Mouse (Mus musculus) embryonic facial prominence, embryonic 12.5 days (tissue): Measurements from ENCODE around the gene Hdac7. TPM values are rescaled to one million over a fixed set of nuclear protein-coding genes. Genes with fewer than 3 reads are reported as not detected.

Experiments
- ATAC-seq: fragments of 200-750 bp; cut with Nextera tagmentation; 2 replicates; pipeline ENCODE4 v1.8.0; 2017; ENCODE audit not compliant: insufficient number of reproducible peaks, insufficient read depth, low FRiP score, low TSS enrichment
- H3K27ac ChIP-seq: fragments of 300-500 bp; sonication (generic); 2 replicates; pipeline ENCODE4 v1.5.1; 2016; ENCODE audit warnings: mild to moderate bottlenecking
- H3K27me3 ChIP-seq: fragments of 300-500 bp; sonication (generic); 2 replicates; pipeline ENCODE4 v1.6.1; 2016; ENCODE audit warnings: mild to moderate bottlenecking, moderate library complexity
- H3K36me3 ChIP-seq: fragments of 300-500 bp; sonication (generic); 2 replicates; pipeline ENCODE4 v1.6.1; 2016; ENCODE audit warnings: mild to moderate bottlenecking
- H3K4me1 ChIP-seq: fragments of 300-500 bp; sonication (generic); 2 replicates; pipeline ENCODE4 v1.6.1; 2016
- H3K4me2 ChIP-seq: fragments of 300-500 bp; sonication (generic); replicated peaks from 2 replicates; pipeline ENCODE4 v1.6.1; 2016; ENCODE audit warnings: mild to moderate bottlenecking, moderate library complexity
- H3K4me3 ChIP-seq: fragments of 300-500 bp; sonication (generic); 2 replicates; pipeline ENCODE4 v1.5.1; 2016; ENCODE audit warnings: mild to moderate bottlenecking
- H3K9ac ChIP-seq: fragments of 300-500 bp; sonication (generic); 2 replicates; pipeline ENCODE4 v1.6.1; 2016; ENCODE audit warnings: mild to moderate bottlenecking, moderate library complexity
- H3K9me3 ChIP-seq: fragments of 300-500 bp; sonication (generic); 2 replicates; pipeline ENCODE4 v1.6.1; 2016; ENCODE audit warnings: mild to moderate bottlenecking, moderate library complexity
- WGBS: fragments of 180-500 bp; shearing (Covaris S2); methylation state at CpG from one replicate; pipeline ENCODE4 v1.1.7; 2016; 5-methylcytosine and 5-hydroxymethylcytosine counted together
- polyA plus RNA-seq: library from polyadenylated mRNA; unstranded; fragments of >200 nt; fragmentation: Nextera tagmentation; extraction: Ambion mirVana; gene quantifications from 2 replicates; pipeline ENCODE4 v1.2.1, GENCODE M21; 2016

The Hdac7 gene
- polyA plus RNA-seq, 1 experiment from 2014 or later = 33.5 TPM

DNA sequence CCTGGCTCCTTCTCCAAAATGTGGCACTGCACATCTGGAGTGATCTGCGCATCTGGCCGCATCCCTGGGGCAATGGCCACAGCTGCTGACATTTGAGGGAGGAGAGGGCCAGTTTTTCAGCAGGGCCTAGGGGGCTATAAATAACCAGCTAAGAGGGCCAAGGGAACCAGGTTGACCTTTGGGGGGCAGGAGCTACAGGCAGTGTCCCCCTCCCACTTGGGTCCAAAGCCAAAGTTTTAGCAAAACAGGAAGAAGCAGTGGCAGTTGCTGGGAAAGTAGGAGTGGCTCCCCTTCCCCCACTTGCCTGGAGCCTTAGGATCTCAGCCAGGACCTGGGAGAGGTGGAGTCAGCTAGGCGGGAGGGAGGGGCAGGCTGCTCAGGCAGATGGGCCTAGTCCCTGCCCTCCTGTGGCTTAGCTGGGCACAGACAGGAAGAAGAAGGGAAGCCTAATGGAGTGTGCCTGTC is 4.3 kb downstream of the Hdac7 start:
- Histone ChIP-seq H3K4me2 (no peak overlapping the region), H3K27me3 (no peaks in the 10 kb centered on the region), H3K36me3 (no peaks in the 10 kb centered on the region), H3K9ac (no peak overlapping the region), H3K4me1 (peaks cover 9% of the 10 kb centered on the region), H3K27ac (peak overlapping the region; percentile 52; the same call in 1 of the 2 replicates), H3K4me3 (no peak overlapping the region), H3K9me3 (no peaks in the 10 kb centered on the region)
- 9% methylated on average over 3 of the region's 3 CpGs for WGBS
- ATAC-seq = no peak

DNA sequence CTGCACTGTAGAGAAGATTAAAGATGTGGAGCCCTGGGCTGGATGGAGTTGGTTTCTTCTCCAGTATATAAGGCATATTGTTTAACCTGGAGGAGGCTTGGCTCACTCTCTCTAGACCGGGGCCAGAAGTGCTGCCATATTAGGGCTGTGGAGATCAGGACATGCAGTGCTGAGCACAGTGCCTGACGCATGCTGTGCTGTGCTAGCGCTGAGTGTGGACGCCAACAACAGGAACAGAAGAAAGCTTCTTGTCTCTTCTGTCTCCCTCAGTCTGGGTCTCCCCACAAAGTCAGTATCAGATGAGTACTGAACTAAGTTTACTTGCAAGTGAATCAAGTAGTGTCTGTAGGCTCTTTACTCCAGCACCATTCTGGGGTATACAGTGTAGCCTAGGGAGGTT is 4.8 kb downstream of the Hdac7 start:
- Histone ChIP-seq H3K4me3 (no peak overlapping the region), H3K27me3 (no peaks in the 10 kb centered on the region), H3K36me3 (no peaks in the 10 kb centered on the region), H3K9me3 (no peaks in the 10 kb centered on the region), H3K9ac (no peak overlapping the region), H3K27ac (peak overlapping the region; percentile 52; the same call in 1 of the 2 replicates), H3K4me1 (peaks cover 9% of the 10 kb centered on the region), H3K4me2 (no peak overlapping the region)
- 68% methylated on average over 4 of the region's 4 CpGs for WGBS
- ATAC-seq = no peak

DNA sequence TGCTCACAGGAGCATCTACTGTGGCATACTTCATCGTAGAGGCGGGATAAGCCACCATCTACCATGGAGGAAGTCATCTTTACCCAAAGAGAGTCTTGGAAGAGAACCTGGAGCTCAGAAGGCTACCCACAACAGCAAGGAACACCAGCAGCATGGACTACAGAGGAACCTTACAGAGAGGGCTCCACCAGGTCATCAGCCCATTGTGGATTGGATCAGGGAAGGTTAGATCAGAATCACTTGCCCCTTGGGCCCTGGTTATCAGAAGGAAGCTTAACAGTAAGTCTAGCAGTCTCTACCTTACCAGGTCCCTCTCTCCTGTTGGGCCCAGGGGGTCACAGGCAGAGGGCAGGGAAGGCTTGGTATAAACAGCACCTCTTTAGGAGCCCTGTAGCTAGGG is 5.3 kb downstream of the Hdac7 start:
- peaks cover 9% of the 10 kb centered on the region for H3K4me1 ChIP-seq
- no peak overlapping the region for H3K4me2 ChIP-seq
- no peaks in the 10 kb centered on the region for H3K9me3 ChIP-seq
- no peak overlapping the region for H3K9ac ChIP-seq
- WGBS = 98% methylated on average over 2 of the region's 2 CpGs
- ATAC-seq = no peak
- H3K27me3 ChIP-seq = no peaks in the 10 kb centered on the region
- H3K27ac ChIP-seq = no peak overlapping the region
- no peaks in the 10 kb centered on the region for H3K36me3 ChIP-seq
- no peak overlapping the region for H3K4me3 ChIP-seq

- Histone ChIP-seq H3K27me3 (no peaks in the 10 kb centered on the region), H3K9ac (no peak overlapping the region), H3K9me3 (no peaks in the 10 kb centered on the region), H3K27ac (no peak overlapping the region), H3K4me1 (peaks cover 9% of the 10 kb centered on the region), H3K4me2 (no peak overlapping the region), H3K4me3 (no peak overlapping the region), H3K36me3 (no peaks in the 10 kb centered on the region)
- 82% methylated on average over 4 of the region's 4 CpGs for WGBS
- ATAC-seq = no peak
These were observed 5.9 kb downstream of the Hdac7 start for GRCm38 (mm10) chr15:97838395-97838794.

GRCm38 (mm10) chr15:97837491-97838061 is 6.7 kb downstream of the Hdac7 start:
- H3K9ac ChIP-seq = no peak overlapping the region
- 28% methylated on average over 8 of the region's 8 CpGs for WGBS
- peaks cover 10% of the 10 kb centered on the region for H3K4me1 ChIP-seq
- no peaks in the 10 kb centered on the region for H3K36me3 ChIP-seq
- ATAC-seq = no peak
- no peak overlapping the region for H3K27ac ChIP-seq
- no peaks in the 10 kb centered on the region for H3K27me3 ChIP-seq
- no peak overlapping the region for H3K4me3 ChIP-seq
- no peaks in the 10 kb centered on the region for H3K9me3 ChIP-seq
- no peak overlapping the region for H3K4me2 ChIP-seq

DNA sequence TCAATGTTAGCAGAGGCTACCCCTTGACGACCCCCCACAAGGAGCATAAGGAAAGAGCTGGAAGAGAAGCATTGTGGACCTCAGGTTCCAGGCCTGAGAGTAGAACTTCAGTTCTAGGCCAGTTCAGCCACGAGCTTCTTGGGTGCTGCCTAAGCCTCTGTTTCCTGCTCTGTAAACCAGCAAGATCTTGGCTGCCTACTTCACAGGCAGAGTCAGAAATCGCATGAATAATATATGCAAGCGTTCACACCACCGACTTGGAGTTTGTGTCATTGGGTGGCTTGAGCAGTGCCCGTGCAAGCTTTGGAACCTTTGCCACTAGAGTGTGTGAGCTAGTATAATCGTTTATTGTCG is 7.4 kb downstream of the Hdac7 start:
- peaks cover 15% of the 10 kb centered on the region for H3K4me1 ChIP-seq

DNA sequence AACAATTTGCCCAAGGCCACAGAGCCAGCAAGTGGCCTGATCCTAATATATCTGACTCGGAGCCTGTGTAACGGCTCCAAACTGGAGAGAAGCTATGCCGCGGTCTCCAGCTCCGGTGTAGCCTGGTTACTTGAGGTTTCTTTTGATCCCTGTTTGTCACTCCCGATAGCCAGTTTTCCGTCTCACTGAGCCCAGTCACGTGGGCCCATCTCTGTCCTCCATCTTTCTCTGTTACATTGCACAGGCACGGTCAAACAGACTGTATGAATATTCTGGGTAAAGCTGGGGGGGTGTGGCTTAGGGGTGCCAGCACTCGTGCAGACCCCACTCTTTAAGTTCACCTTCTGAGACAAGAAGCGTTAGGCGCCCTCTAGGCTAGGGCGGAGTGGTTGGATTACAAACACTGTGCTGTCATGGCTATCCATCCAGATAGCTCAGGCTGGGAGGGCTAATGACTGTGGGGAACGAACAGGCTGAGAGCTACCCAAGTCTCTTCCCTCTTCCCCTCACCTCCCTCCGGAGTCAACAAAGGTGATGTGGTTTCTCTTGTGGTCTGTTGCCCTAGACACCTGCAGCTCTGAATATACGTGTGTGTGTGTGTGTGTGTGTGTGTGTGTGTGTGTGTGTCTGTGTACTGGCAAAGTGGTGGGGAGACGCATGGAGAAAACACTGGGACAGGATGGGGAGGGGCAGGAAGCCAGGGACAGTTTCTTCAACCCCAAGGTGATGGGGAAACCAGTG is 8.0 kb downstream of the Hdac7 start:
- Histone ChIP-seq H3K9me3 (no peaks in the 10 kb centered on the region), H3K27ac (no peak overlapping the region), H3K4me2 (no peak overlapping the region), H3K4me3 (no peak overlapping the region), H3K4me1 (peaks cover 15% of the 10 kb centered on the region), H3K27me3 (no peaks in the 10 kb centered on the region), H3K36me3 (no peaks in the 10 kb centered on the region), H3K9ac (no peak overlapping the region)
- ATAC-seq = no peak
- WGBS = 56% methylated on average over 17 of the region's 17 CpGs

More for the DNA sequence above, 7.4 kb downstream of the Hdac7 start:
- no peaks in the 10 kb centered on the region for H3K27me3 ChIP-seq
- no peaks in the 10 kb centered on the region for H3K9me3 ChIP-seq
- ATAC-seq = no peak
- H3K4me2 ChIP-seq = no peak overlapping the region
- H3K36me3 ChIP-seq = no peaks in the 10 kb centered on the region
- 74% methylated on average over 8 of the region's 8 CpGs for WGBS
- no peak overlapping the region for H3K27ac ChIP-seq
- no peak overlapping the region for H3K4me3 ChIP-seq
- no peak overlapping the region for H3K9ac ChIP-seq

GRCm38 (mm10) chr15:97832764-97833479 is 11.4 kb downstream of the Hdac7 start:
- Histone ChIP-seq H3K4me3 (no peak overlapping the region), H3K4me1 (peaks cover 33% of the 10 kb centered on the region), H3K36me3 (no peaks in the 10 kb centered on the region), H3K9me3 (no peaks in the 10 kb centered on the region), H3K27ac (no peak overlapping the region), H3K4me2 (no peak overlapping the region), H3K9ac (no peak overlapping the region), H3K27me3 (no peaks in the 10 kb centered on the region)
- 49% methylated on average over 9 of the region's 9 CpGs for WGBS
- no peak for ATAC-seq

DNA sequence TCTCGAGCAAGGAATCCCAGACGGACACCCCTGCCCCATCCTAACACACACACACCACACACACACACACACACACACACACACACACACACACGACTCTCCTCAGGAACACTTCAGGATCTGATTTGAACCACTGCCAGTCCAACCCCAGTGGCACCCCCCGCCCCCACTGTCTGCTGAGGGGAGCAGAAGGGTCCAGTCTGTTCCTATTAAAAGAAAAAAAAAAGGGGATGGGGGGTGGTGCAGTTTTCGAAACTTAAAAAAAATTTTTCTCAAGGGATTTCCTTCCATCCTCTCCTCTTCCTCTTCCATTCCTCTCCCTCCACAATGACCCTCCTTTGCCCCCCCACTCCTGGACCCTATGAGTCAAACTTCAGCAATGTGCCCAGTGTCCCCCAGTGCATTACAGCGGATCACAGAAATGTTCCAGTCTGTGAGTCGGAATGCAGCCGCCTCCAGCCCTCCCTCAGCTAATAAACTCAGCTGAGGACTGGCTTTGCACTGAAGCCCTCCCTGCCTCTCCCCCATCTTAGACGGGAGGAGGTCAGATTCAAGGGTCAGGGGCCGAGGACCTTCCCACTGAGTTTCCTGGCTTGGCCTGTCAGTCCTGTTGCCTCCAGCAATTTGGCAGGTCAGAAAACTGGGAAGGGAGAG is 12.2 kb downstream of the Hdac7 start:
- Histone ChIP-seq H3K36me3 (no peaks in the 10 kb centered on the region), H3K4me3 (peak overlapping the region; percentile 74), H3K27ac (peak overlapping the region; percentile 97), H3K4me1 (peaks cover 38% of the 10 kb centered on the region), H3K9me3 (no peaks in the 10 kb centered on the region), H3K4me2 (peak overlapping the region; percentile 77), H3K27me3 (no peaks in the 10 kb centered on the region), H3K9ac (peak overlapping the region; percentile 97)
- 2% methylated on average over 10 of the region's 10 CpGs for WGBS
- no peak; the same call in 1 of the 2 replicates for ATAC-seq

DNA sequence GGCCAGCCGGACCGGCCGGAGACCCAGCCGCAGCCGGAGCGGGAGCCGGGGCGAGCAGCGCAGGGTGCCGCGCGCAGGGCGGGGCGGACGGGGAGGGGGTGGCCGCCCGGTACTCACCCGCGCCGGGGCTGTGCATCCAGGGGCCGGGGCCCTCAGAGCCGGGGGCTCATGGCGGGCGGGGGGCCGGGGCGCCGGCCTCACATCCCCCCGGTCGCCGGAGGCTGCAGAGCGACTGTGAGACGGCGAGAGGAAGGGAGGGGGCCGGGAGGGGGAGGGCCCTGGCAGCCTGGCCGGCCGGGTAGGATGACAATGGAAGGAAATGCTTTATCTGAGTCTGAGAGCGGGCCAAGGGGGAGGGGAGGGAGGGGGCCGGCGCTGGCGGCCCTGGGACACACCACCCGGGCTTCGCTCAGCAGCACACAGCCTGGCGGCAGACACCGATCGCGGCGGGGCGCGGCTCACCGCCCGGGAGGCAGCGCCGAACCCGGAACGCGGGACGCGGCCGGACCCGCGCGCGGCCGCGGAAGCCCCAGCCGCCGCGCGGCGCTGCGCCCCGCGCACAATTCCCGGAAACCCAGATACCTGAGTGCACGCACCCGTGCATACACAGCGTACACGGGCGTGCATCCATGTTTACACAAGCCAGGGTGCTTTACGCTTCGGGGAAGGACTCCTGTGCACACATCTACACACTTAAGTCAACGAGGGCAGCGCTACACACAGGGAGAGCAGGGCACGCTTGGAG is 12.9 kb downstream of the Hdac7 start:
- H3K9me3 ChIP-seq = no peaks in the 10 kb centered on the region
- ATAC-seq = peak; percentile 80
- H3K4me1 ChIP-seq = peaks cover 45% of the 10 kb centered on the region

DNA sequence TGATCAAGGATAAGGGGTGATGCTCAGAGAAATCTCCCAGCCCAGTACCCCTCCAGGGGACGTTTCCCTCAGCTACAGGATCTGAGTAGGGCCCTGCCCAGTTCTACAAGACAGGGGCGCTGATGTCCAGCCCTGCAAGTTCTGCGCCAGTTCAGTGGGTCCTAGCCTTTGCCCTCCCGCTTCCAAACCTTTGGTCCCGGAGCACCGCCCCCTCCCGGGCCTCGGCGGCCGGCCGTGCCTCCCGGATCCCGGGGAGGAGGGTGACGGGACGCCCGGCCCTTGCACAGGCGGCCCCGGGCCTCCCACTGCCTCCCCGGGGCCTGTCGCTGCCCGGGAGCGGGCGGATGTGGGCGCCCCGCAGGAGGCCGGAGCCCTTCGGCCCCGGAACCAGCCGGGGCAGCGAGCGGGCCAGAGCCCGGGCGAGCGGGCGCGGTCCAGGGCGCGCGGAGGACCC is 13.5 kb downstream of the Hdac7 start:
- WGBS = under 1% methylated on average over 38 of the region's 39 CpGs
- Histone ChIP-seq H3K27me3 (no peaks in the 10 kb centered on the region), H3K9me3 (no peaks in the 10 kb centered on the region), H3K36me3 (no peaks in the 10 kb centered on the region), H3K4me2 (peak overlapping the region; percentile 77), H3K9ac (peak overlapping the region; percentile 97), H3K4me3 (peak overlapping the region; percentile 74), H3K27ac (peak overlapping the region; percentile 97), H3K4me1 (peaks cover 51% of the 10 kb centered on the region)
- no peak; the same call in none of the 2 replicates for ATAC-seq

More for the DNA sequence above, 12.9 kb downstream of the Hdac7 start:
- Histone ChIP-seq H3K4me2 (peak overlapping the region; percentile 77), H3K4me3 (peak overlapping the region; percentile 74), H3K9ac (peak overlapping the region; percentile 97), H3K27me3 (no peaks in the 10 kb centered on the region), H3K36me3 (no peaks in the 10 kb centered on the region), H3K27ac (peak overlapping the region; percentile 97)
- under 1% methylated on average over 63 of the region's 84 CpGs for WGBS
